Mouse (Mus musculus) myocyte (in vitro differentiated cells): ENCODE data around the gene Ldb1.

ENCODE experiments used
- CEBPB ChIP-seq: IDR thresholded peaks from 2 replicates; pipeline ENCODE4 v1.6.1; 2011; ENCODE audit warnings: mild to moderate bottlenecking, moderate library complexity; ENCODE audit not compliant: poor library complexity, insufficient read depth, severe bottlenecking
- E2F4 ChIP-seq: IDR thresholded peaks from one replicate; pipeline ENCODE4 v1.6.1; 2011; ENCODE audit warnings: mild to moderate bottlenecking, control low read depth, moderate library complexity; ENCODE audit not compliant: insufficient read depth
- POLR2A ChIP-seq: IDR thresholded peaks from one replicate; pipeline ENCODE4 v1.6.1; 2011; ENCODE audit warnings: low read depth, mild to moderate bottlenecking, control low read depth, moderate library complexity; ENCODE audit not compliant: insufficient read length
- TCF12 ChIP-seq: IDR thresholded peaks from one replicate; pipeline ENCODE4 v1.6.1; 2011; ENCODE audit warnings: mild to moderate bottlenecking, control low read depth; ENCODE audit not compliant: poor library complexity, insufficient read depth, severe bottlenecking
- TCF3 ChIP-seq: IDR thresholded peaks from one replicate; pipeline ENCODE4 v1.6.1; 2011; ENCODE audit warnings: low read depth, control low read depth; ENCODE audit not compliant: insufficient read length
- USF1 ChIP-seq: IDR thresholded peaks from one replicate; pipeline ENCODE4 v1.6.1; 2011; ENCODE audit warnings: low read depth, mild to moderate bottlenecking, control low read depth, moderate library complexity

GRCm38 (mm10) chr19:46056388-46056946, 11.5 kb upstream of the Ldb1 start:
- TF ChIP-seq TCF3 (no peak), TCF12 (no peak), POLR2A (peak; percentile 81), USF1 (peak; percentile 55), CEBPB (no peak), E2F4 (no peak)
